Mouse (Mus musculus) hindbrain, embryonic 10.5 days (tissue): ENCODE results near the gene Mmp24. TPM values are rescaled to one million over a fixed set of nuclear protein-coding genes. Genes with fewer than 3 reads are reported as not detected.
A peak's percentile ranks its signal among the peaks of the same experiment; 100 is the strongest.
"Not testable (repeated sequence)": the region's sequence is repeated elsewhere in the genome, so short reads cannot be mapped to it uniquely, and the experiment has no call there.

Experiments used
- DNase-seq: peaks from one replicate; pipeline ENCODE4 v3.0.0-alpha.2; 2017; ENCODE audit warnings: low spot score
- H3K27ac ChIP-seq: fragments of 300-500 bp; sonication (generic); 2 replicates; pipeline ENCODE4 v1.5.1; 2016; ENCODE audit warnings: mild to moderate bottlenecking, moderate library complexity
- H3K27me3 ChIP-seq: fragments of 300-500 bp; sonication (generic); 2 replicates; pipeline ENCODE4 v1.6.1; 2016; ENCODE audit warnings: mild to moderate bottlenecking; ENCODE audit not compliant: poor library complexity, insufficient read depth, severe bottlenecking
- H3K36me3 ChIP-seq: fragments of 300-500 bp; sonication (generic); 2 replicates; pipeline ENCODE4 v1.6.1; 2016; ENCODE audit warnings: mild to moderate bottlenecking, moderate library complexity
- H3K4me1 ChIP-seq: fragments of 300-500 bp; sonication (generic); replicated peaks from 2 replicates; pipeline ENCODE4 v1.6.1; 2016; ENCODE audit warnings: mild to moderate bottlenecking
- H3K4me3 ChIP-seq: fragments of 300-500 bp; sonication (generic); 2 replicates; pipeline ENCODE4 v1.5.1; 2016; ENCODE audit warnings: mild to moderate bottlenecking, moderate library complexity
- H3K9me3 ChIP-seq: fragments of 300-500 bp; sonication (generic); 2 replicates; pipeline ENCODE4 v1.6.1; 2016; ENCODE audit warnings: mild to moderate bottlenecking, moderate library complexity
- WGBS: fragments of 180-500 bp; shearing (Covaris S2); methylation state at CpG from one replicate; pipeline ENCODE4 v1.1.7; 2016; 5-methylcytosine and 5-hydroxymethylcytosine counted together
- polyA plus RNA-seq: library from polyadenylated mRNA; unstranded; fragments of >200 nt; fragmentation: Nextera tagmentation; extraction: Ambion mirVana; gene quantifications from 2 replicates; pipeline ENCODE4 v1.2.1, GENCODE M21; 2016

The Mmp24 gene
- polyA plus RNA-seq, 1 experiment from 2014 or later: 2.5 TPM

DNA sequence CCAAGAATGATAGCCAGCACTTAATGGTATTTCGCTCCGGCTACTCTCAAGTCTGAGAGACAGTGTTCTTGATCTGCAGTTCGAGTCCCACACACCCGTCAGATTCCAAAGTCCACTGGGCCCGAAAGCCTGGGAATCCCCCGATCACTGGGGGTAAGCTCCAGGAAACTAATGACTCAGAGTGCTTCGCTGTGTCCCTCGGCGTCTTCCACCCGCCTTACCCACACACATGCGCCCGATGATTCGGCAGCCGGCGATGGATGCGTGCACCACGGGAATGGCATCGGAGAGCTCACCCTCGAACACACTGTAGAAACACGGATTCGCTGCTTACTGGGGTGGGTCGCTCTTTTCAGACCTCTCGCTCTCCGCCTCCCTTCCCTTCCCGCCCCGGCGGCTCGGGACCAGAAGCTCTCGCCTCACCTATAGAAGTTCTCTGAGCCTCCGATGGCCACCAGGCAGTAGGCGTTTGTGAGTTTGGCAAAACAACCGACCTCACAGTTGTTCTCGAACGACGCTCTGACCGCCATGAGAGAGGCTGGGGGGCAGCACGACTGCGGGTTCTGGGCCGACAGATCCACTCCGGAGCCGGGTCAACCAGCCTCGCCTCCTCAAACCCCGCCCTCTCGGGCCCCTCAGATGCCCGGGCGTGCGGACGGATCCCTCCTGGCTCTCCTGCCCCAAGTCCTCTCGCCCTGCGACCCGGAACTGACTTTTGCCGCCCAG is 50.9 kb downstream of the Mmp24 start:
- peak overlapping the region; percentile 95 for H3K4me3 ChIP-seq
- peak overlapping the region; percentile 89 for H3K27ac ChIP-seq
- H3K36me3 ChIP-seq: peaks cover 30% of the 10 kb centered on the region
- peaks cover 22% of the 10 kb centered on the region for H3K4me1 ChIP-seq
- H3K9me3 ChIP-seq: no peaks in the 10 kb centered on the region
- peak; percentile 18 for DNase-seq
- 2% methylated on average over 52 of the region's 52 CpGs for WGBS
- no peaks in the 10 kb centered on the region for H3K27me3 ChIP-seq

DNA sequence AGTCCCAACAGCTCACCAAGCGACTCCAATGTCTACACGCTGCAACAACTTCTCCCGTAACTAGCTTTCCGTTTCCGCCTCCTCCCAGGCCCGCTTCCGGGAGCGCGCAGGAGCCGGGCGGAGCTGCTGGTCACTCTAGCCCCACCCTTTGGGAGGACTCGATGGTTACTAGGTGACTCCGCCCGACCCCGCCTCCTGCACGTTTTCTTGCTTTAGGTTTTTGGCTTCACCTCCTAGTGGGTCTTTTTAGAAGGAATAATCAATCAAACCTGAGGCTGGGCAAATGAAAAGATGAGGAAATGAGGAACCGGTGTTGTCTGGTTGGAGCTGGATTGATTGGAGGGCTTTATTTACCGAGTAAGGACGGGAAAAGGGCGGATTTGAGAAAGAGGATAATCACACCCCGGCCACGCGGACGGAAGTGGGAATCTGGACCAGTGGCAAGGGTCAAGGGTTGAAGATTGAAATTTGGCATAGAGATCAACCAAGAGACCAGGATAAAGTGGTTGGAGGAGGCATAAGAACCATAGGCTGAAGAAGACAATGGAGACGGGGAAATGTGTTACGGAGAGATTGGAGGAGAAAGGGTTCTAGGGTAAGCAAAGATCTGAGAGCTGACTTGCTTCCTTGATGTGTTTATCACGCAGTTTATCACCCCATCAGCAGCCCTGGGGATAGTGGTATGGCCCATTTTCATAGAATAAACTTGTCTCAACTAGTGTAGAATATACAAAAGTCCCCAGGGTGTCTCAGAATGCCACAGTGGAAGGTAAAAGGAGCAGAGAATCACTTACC is 51.7 kb downstream of the Mmp24 start, which contains the start of gene Eif6:
Gene Eif6, minus strand, starts transcription at position 296 of the 795 bp plus-strand sequence.
- H3K9me3 ChIP-seq: no peaks in the 10 kb centered on the region
- peak within 1 kb of the TSS; percentile 89 for H3K27ac ChIP-seq
- H3K4me1 ChIP-seq: peaks cover 22% of the 10 kb centered on the region
- H3K27me3 ChIP-seq: no peaks in the 10 kb centered on the region
- H3K4me3 ChIP-seq: peak within 1 kb of the TSS; percentile 95
- 3% methylated on average over 27 of the region's 27 CpGs for WGBS
- H3K36me3 ChIP-seq: peaks cover 23% of the 10 kb centered on the region
- peak; percentile 92 for DNase-seq

GRCm38 (mm10) chr2:155830841-155831240 is 55.7 kb downstream of the Mmp24 start:
- DNase-seq: no peak
- Histone ChIP-seq H3K27me3 (0 out of 2 replicates have a peak, but pooled peaks cover 4% of the 10 kb centered on the region), H3K4me3 (no peak overlapping the region), H3K27ac (no peak overlapping the region), H3K4me1 (peaks cover 17% of the 10 kb centered on the region), H3K36me3 (no peaks in the 10 kb centered on the region), H3K9me3 (no peaks in the 10 kb centered on the region)
- WGBS: 91% methylated on average over 8 of the region's 8 CpGs

DNA sequence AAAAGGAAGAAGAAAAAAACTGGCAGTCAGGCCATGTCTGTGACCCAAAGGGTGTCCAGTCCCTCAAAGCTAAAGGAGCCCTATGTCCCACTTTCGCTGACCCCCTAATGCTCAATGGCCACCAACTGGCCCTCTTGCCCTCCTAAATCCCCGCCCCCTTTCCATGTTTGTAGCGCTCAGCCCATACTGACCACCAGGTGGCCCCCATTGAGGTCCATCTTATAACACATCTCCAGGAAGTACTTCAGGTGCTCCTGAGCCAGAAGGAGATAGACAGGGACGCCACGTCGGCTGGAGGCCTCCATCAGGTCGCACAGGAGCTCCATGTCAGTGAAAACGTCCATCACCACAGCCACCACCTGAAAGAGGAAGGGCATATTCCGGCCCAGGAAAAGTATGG is 56.2 kb downstream of the Mmp24 start:
- Histone ChIP-seq H3K27ac (no peak overlapping the region), H3K4me1 (peaks cover 15% of the 10 kb centered on the region), H3K4me3 (no peak overlapping the region), H3K9me3 (no peaks in the 10 kb centered on the region), H3K36me3 (no peaks in the 10 kb centered on the region), H3K27me3 (0 out of 2 replicates have a peak, but pooled peaks cover 4% of the 10 kb centered on the region)
- WGBS: 61% methylated on average over 9 of the region's 9 CpGs
- DNase-seq: no peak

GRCm38 (mm10) chr2:155832087-155832486 is 56.9 kb downstream of the Mmp24 start:
- H3K36me3 ChIP-seq, H3K4me3 ChIP-seq, H3K27me3 ChIP-seq, H3K9me3 ChIP-seq, H3K27ac ChIP-seq, DNase-seq: not testable (repeated sequence)
- peaks cover 12% of the 10 kb centered on the region for H3K4me1 ChIP-seq
- 77% methylated on average over 1 of the region's 1 CpGs for WGBS

GRCm38 (mm10) chr2:155834732-155835131 is 59.6 kb downstream of the Mmp24 start, which contains the start of gene Fam83c:
Gene Fam83c (minus strand): TSS chr2:155834854.
- Histone ChIP-seq H3K9me3 (no peaks in the 10 kb centered on the region), H3K27ac (peak within 1 kb of the TSS; percentile 46; the same call in 1 of the 2 replicates), H3K27me3 (0 out of 2 replicates have a peak, but pooled peaks cover 4% of the 10 kb centered on the region), H3K36me3 (no peaks in the 10 kb centered on the region), H3K4me3 (no peak within 1 kb of the TSS), H3K4me1 (peaks cover 3% of the 10 kb centered on the region; the same call in 1 of the 2 replicates)
- DNase-seq: no peak
- 65% methylated on average over 9 of the region's 9 CpGs for WGBS

DNA sequence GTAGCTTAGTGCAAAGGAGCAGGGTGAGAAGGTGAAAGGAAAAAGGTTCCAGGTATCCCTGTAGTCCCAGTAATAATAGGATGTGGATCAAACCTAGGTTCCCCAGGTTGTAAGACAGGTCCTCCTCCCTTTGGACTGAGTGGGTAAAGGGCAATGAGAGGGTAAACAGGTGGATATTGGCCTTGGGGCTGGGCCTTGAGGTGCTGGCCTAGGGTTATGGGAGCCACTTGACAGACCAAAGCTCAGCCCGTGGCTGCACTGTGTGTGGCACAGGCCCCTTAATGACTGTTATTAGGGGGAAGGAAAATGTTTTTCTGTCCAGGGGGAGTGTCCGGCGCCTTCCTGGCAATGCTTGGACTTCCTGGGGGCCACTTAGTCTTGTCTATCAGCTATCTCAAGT is 62.8 kb downstream of the Mmp24 start:
- WGBS: 77% methylated on average over 3 of the region's 3 CpGs

GRCm38 (mm10) chr2:155838961-155839360 is 63.8 kb downstream of the Mmp24 start:
- H3K27ac ChIP-seq: no peak overlapping the region
- no peaks in the 10 kb centered on the region for H3K36me3 ChIP-seq
- no peak for DNase-seq
- H3K4me1 ChIP-seq: no peaks in the 10 kb centered on the region
- WGBS: 89% methylated on average over 4 of the region's 4 CpGs
- 0 out of 2 replicates have a peak, but pooled peaks cover 4% of the 10 kb centered on the region for H3K27me3 ChIP-seq
- no peak overlapping the region for H3K4me3 ChIP-seq
- H3K9me3 ChIP-seq: no peaks in the 10 kb centered on the region

More for the DNA sequence above, 62.8 kb downstream of the Mmp24 start:
- no peak for DNase-seq
- peaks cover 1% of the 10 kb centered on the region; the same call in 1 of the 2 replicates for H3K4me1 ChIP-seq
- H3K27me3 ChIP-seq: 0 out of 2 replicates have a peak, but pooled peaks cover 4% of the 10 kb centered on the region
- no peak overlapping the region for H3K27ac ChIP-seq
- no peaks in the 10 kb centered on the region for H3K36me3 ChIP-seq
- no peaks in the 10 kb centered on the region for H3K9me3 ChIP-seq
- H3K4me3 ChIP-seq: no peak overlapping the region

GRCm38 (mm10) chr2:155846930-155847329 is 71.8 kb downstream of the Mmp24 start:
- peaks cover 73% of the 10 kb centered on the region for H3K36me3 ChIP-seq

GRCm38 (mm10) chr2:155848291-155848690 is 73.1 kb downstream of the Mmp24 start:
- peak; percentile 80 for DNase-seq
- Histone ChIP-seq H3K36me3 (peaks cover 79% of the 10 kb centered on the region), H3K9me3 (no peaks in the 10 kb centered on the region), H3K27ac (no peak overlapping the region), H3K4me1 (no peaks in the 10 kb centered on the region), H3K4me3 (no peak overlapping the region), H3K27me3 (no peaks in the 10 kb centered on the region)
- 46% methylated on average over 6 of the region's 6 CpGs for WGBS

More at GRCm38 (mm10) chr2:155846930-155847329, 71.8 kb downstream of the Mmp24 start:
- Histone ChIP-seq H3K9me3 (no peaks in the 10 kb centered on the region), H3K4me1 (no peaks in the 10 kb centered on the region), H3K27me3 (no peaks in the 10 kb centered on the region), H3K27ac (no peak overlapping the region), H3K4me3 (no peak overlapping the region)
- DNase-seq: no peak
- 89% methylated on average over 8 of the region's 8 CpGs for WGBS

DNA sequence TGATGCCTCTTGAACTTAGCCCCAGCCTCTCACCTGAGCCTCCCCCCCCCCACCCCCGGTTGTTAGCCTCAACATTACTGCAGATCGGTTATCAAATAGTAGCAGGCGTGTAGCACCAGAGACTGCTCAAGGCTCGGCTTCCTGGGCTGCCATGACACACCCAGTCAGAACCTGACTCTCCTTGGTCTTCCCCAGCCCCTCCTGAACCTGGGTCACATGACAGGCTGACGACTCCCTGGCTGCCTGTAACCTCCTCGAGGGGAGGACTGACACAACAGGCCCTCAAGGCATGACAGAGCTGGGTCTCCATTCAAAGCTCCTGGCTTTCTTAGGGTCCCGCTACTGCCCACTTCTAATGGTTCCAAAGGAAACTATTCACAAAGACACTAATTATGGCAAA is 74.3 kb downstream of the Mmp24 start:
- 75% methylated on average over 7 of the region's 7 CpGs for WGBS
- H3K4me1 ChIP-seq: no peaks in the 10 kb centered on the region
- H3K27me3 ChIP-seq: no peaks in the 10 kb centered on the region
- DNase-seq: no peak
- H3K9me3 ChIP-seq: no peaks in the 10 kb centered on the region
- H3K27ac ChIP-seq: no peak overlapping the region
- no peak overlapping the region for H3K4me3 ChIP-seq
- H3K36me3 ChIP-seq: peaks cover 90% of the 10 kb centered on the region

GRCm38 (mm10) chr2:155850120-155850519 is 75.0 kb downstream of the Mmp24 start:
- H3K4me3 ChIP-seq: no peak overlapping the region
- no peaks in the 10 kb centered on the region for H3K9me3 ChIP-seq
- H3K36me3 ChIP-seq: peaks cover 84% of the 10 kb centered on the region
- no peaks in the 10 kb centered on the region for H3K27me3 ChIP-seq
- no peak for DNase-seq
- no peaks in the 10 kb centered on the region for H3K4me1 ChIP-seq
- 81% methylated on average over 7 of the region's 7 CpGs for WGBS
- no peak overlapping the region for H3K27ac ChIP-seq

DNA sequence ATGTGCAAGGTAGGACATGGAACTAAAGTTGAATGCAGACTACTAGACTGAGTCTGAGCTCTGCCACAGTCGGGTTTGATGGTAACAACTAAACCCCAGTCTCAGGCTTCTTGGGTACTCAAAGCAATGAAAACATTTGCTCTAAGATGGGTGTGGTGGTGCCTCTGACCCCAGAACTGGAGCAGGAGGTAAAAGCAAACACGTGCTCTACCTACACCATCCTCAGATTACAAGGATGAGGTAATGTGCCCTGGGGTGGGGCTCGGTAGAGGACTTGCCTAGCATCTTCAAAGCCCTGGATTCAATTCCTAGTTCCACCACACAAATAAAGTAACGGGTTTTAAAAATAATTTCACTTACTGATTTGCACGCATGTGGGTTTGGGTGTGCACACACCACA is 77.4 kb downstream of the Mmp24 start:
- Histone ChIP-seq H3K27ac (no peak overlapping the region), H3K4me1 (no peaks in the 10 kb centered on the region), H3K4me3 (no peak overlapping the region), H3K9me3 (no peaks in the 10 kb centered on the region), H3K27me3 (no peaks in the 10 kb centered on the region), H3K36me3 (peaks cover 83% of the 10 kb centered on the region)
- 86% methylated on average over 5 of the region's 5 CpGs for WGBS
- DNase-seq: no peak
